Mouse (Mus musculus) cerebellum, adult 9-11 months (tissue): ENCODE results near the gene Nr2f1.

Experiments
- DNase-seq: peaks from one replicate; pipeline ENCODE4 v3.0.0; 2022

The Nr2f1 gene

DNA sequence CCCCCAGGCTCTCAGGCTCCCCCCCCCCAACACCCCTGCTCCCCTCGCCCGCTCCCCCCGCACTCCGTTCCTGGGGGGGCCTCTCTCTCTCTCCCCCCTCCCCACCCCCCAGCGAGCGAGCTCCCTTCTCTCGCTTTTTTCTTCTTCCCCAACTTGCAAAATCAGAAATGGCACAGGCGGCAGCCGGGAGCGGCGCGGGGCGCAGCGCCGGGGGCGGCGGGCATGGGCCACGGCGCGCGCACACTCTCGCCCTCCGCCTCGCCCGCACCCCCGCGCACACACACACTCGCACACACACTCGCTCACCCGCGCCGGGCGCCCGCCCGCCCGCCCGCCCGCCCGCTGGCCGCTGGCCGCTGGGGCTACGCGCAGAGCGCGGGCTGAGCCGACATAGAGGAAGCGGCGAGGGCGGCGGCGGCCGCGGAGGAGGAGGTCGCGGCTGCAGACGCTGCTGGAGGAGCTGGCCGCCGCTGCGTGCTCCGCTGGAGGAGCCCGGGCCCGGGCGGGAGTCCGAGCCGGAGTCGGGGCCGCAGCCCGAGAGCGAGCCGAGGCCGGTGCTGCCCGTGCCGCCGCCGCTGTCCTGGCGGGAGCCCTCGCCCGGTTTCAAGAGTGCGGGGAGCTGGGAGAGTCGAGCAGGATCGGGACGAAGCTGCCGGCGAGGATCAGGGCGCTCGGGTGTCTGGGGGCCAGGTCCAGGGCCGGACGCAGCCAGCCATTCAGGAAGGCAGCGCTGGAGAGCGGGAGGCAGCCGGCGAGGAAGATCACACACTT lies 501 bp downstream of the Nr2f1 start:
- peak; percentile 72 for DNase-seq

DNA sequence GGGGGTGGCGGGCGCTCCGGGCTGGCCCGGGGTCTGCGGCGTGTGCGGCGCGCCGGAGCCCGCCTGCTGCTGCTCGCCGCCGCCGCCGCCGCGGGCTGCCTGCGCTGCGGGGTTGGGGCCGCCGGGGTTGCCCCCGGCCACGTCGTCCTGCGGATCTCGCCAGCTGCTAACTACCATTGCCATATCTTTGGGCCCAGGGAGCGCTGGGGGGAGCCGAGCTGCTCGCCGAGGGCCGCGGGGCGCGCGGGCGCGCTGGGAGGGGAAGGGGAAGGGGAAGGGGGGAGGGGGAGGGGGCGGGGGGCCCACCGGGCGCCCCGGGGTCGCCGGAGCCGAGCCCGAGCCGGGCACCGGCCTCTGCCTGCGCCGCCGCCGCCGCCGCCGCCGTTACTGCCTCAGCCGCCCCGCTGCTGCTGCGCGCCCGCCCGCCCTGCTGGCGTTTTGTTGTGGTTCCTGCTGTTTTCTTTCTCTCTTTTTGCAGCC lies 1.1 kb downstream of the Nr2f1 start:
- peak; percentile 65 for DNase-seq

DNA sequence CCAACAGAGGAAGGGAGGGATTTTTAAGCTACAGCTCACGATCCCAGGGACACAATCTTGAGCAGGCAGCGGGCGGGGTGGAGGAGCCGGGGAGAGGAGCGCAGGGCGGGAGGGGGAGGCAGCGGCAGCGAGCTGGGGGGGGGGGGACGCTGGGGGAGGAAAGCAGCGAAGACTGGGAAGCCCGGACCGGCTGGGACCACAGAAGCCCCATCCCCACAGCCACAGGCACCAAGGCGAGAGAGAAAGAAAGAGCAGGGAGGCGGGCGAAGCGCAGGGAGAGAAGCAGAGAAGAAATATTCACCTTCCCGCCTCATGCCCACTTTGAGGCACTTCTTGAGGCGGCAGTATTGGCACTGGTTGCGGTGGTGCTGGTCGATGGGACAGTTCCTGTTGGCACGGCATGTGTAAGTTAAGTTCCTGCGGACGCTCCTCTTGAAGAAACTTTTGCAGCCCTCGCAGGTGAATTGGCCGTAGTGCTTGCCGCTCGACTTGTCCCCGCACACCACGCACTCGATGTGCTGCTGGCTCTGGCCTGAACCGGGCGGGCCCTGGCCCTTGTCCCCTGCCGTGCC lies 1.7 kb downstream of the Nr2f1 start:
- peak; percentile 76 for DNase-seq

DNA sequence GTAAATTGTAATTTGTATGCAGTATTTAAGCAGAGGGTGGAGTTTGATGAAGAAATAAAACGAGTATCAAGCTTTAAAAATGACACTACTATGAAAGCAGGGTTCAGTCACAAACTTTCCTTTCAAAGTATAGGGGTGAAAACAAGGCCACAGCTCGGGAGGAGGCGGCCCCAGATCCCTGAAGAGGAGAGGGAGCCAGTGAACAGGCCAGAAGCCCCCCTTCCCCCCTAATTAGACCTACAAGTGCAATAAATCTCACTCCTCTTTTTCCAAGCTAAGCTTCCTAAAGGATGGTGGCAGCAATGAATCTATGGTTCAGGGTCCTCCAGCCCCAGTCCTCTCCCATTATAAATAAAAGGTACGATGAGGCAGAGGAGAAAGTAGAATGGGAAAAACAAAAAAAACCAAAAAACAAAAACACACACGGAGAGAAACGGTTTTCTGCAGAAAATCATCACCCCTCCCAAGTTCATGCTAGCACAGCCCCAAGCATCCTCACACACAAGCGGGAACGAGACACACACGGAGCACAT lies 2.2 kb downstream of the Nr2f1 start:
- DNase-seq = no peak

DNA sequence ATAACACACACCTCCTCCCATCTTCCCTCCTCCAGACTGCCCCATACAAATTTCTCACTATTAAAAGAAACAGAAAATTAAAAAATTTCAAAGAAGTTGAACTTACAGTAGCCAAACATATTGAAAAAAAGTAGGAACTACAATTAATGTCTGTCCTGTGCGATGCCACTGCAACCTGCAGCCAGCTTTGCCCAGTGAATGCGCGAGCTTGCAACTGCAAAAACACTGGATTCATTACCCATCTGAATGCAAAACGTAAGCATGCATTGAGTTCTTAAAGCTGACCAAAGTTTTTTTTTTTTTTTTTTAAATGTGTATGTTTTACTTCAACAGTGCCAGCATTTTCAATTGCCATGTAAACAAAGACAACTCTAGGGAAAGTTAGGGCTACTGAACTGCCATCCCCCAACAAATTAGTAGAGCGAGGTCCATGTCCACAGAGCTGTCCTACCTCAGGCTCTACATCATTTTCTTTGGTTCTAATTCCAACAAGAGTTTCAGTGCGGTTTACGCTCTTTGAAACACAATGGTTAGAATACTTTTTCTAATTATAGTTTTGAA lies 3.2 kb downstream of the Nr2f1 start:
- no peak for DNase-seq

DNA sequence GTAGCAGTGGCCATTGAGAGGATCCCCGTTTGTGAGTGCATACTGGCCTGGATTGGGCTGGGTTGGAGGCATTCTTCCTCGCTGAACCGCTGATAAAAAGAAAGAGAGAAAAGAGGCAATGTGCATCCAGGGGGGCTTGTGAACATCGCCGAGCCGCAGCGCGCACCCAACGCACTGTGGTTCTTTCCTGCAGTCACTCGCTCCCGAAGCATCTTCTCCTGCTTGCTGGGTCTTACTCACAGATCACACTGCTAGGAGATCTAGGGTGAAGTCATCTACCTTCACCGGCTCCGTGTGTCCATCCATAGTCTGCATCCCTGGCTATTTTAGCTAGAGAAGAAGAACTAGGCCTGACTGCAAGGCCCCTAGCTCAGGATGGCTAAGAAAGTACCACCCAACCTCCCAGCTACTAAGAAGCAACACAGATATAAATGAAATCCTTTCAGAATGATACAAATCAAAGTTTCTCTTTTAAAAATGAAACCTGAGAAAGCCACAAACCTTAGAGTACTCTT lies 3.9 kb downstream of the Nr2f1 start:
- no peak for DNase-seq

DNA sequence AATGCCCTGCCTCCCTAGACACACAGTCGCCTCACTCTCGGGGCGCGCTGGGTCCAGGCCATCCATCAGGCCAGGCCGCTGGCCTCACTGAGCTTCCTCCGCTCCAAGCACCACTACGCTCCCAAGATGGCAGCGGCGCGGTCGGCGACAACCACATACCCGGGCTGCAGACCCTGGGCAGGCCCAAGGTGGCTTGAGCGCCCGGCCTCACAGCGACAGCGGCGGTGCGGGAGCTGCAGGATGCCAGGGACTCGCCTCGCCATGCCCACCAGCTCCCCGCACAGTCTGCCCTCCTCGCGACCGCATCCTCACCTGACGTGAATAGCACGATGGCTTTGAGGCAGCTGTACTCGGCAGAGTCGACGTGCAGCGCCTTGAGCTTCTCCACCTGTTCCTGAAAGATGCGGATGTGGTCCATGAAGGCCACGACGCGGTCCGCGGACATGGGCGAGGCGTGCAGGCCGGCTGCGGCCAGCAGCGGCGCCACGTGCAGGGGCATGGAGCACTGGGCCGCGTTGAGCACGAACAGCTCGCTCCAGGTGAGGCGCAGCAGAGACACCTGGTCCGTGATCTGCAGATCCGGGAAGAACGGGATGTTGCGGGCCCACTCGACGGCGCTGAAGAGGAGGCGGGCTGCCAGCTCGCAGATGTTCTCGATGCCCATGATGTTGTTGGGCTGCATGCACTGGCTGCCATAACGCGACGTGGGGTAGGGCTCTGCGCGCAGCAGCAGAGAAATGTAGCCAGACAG lies 4.5 kb downstream of the Nr2f1 start:
- DNase-seq = peak; percentile 69

DNA sequence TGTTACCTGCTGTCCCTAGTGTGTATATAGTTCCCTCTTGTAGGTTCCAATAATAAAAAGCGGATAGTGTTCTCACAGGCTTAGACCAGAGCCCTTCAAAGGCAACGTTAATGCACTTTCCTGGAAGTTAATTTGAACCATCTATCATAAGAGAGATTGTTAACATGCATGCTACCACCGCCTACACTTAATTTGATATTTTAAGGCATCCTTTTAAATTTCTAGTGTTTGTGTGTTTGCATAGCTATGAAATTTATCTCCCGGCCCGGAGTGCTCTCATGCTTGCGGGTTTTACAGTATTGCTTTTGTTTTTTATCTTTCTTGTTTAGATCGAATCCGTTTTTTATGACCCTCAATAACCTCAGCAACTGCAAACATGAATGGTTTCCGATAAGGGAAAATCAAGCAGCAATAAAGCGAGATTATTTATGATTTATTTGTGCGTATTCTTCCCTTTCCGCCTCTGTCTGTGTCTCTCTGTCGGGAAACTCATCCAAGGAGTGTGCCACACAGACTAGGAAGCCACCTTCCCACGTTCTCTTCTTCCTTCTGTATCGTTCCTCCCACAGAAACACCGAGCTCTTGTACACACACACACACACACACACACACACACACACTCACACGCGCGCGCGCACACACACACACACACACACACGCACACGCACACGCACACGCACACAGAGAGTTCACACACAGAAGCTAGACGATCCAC lies 5.3 kb downstream of the Nr2f1 start:
- DNase-seq = no peak

DNA sequence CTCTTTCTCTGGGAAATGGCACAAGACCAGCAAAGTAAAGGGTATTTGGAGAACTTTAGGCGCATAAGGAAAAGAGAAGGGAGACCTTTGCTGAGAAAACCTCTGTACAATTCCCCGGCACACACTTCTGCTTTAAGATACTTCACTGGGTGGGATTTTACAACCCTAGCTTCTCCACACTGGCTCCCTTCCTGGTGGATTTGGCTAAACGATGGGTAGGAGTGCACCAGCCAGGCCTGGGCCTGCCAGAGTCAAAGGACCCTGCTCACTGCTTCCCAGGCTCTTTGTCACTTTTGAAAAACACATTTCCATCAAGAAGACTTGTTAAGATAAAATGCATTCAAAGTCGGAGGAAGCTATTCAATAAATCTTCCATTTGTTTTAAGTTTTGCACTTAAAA lies 6.3 kb downstream of the Nr2f1 start:
- no peak for DNase-seq

DNA sequence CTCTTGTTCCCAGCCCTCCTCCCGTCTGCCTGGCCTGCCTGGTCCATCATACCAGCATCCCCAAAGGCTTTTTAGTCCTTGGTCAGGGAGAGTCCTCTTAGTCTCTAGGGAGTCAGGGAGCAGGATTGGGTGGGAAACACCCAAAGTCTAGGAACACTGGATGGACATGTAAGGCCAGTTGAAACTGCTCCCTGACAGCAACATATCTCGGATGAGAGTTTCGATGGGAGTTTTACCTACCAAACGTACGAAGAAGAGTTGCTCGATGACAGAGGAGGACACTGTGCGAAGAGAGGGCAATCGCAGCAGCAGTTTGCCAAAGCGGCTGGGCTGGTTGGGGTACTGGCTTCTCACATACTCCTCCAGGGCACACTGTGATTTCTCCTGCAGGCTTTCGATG lies 10.0 kb downstream of the Nr2f1 start:
- DNase-seq = no peak

DNA sequence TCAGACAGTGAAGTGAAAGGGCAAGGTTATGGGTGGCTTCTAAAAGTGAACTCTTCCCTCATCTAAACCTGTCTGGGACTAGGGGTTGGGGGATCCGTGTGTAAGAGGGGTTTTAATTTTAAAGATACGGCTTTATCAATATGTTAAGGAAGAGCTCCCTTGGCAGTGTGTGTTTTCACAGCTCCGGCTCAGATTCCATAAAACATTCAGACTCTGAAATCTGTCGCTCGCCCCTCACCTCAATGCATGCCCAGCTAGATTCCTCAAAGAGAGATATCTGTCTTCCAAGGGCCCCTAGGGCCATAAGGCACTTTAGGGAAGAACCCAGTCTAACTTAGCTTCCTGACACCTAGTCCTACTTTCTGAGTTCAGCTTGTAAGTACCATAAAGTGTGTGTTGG lies 11.7 kb downstream of the Nr2f1 start:
- DNase-seq = no peak

DNA sequence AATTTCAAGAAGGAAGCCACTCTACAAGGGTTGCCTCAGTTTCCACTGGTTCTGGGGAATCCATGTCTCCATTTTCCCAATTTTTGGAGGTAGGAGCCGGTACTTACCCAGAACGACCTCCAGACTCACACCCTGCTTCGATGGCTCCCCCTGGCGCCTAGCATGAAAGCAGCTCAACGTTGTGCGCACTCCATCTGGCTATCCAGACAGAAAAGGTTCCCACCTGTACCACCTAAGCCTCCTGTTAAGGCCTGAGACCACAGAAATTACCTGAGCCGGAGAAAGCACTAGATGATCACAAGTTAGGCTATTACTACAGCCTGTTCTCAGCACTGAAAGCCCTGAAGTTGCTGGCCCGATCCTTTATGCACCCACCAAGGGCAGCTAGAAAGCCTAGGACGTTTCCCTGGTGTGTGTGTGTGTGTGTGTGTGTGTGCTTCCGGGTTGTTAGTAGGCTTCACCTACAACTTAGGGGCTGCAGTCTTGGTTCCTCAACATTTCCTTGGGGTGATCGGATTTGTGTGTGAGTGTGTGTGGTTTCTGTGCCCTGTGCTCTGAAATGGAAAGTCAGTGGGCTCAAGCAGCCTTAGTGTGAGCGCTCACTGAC lies 13.1 kb downstream of the Nr2f1 start:
- DNase-seq = no peak

DNA sequence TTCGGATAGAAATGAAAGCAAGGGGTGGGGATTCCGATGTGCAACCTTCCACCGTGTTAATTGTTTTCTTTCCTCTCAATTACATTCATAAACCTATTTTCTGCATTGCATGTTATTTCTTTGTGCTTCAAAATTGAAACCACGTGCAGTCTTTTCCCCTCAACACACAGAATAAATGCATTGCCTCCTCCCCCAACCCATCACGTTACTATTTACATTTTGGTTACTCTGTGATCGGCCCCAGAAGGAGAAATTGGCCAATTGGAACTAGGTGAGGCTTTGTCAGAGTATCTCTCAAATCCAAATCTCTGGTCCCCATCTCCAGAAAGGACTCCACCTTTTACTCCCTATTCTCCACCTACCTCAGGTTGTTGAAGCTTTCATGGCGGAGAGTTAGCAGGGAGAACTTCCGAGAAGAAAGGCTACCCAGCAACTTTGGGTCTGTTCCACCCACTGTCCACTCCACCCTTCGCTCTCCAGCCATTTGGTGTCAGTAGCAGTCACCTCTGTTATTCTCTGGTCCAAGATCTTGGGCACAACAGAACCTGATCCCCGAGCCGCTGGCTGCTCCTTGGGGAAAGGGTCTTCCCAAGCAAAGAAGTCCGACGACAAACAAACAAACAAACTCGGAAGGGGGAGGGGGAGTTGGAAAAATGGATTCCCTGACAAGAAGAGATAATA lies 14.6 kb downstream of the Nr2f1 start:
- DNase-seq = no peak

DNA sequence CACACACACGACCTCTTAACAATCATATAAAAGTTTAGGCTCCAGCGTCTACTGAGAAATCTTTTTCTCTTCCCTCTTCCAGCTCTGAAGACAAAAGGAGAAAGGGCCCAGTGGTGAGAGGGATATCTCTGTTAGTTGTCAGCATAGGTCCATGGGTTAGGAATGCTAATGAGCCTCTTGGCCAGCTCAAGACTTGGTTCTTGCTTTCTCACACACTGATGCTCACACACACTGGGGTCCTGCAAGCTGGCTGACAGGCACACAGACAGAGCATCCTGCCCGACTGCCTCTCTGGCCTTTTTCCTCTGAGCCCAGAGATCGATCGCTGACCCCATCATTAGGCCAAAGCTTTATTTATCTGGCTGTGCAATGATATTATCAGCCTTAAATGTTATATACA lies 15.6 kb downstream of the Nr2f1 start:
- no peak for DNase-seq

DNA sequence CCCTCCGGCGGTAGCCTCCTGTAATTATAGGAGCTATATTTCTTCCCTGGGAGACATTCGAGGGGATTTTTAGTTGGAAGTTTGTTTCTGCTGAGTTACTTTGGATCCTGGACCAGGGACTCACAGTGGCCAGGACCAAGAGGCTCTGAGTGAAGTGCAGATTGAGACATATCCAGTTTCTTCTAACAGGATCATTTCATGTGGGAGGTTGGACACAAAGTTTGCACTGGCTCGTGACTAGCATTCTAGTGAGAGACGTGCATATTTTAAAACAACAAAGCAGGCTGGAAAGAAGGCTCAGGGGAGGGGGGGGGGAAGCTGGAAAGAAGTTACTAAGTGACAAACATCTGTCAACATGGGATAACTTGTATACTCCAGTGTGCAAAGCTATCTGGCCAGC lies 16.6 kb downstream of the Nr2f1 start:
- DNase-seq = no peak

DNA sequence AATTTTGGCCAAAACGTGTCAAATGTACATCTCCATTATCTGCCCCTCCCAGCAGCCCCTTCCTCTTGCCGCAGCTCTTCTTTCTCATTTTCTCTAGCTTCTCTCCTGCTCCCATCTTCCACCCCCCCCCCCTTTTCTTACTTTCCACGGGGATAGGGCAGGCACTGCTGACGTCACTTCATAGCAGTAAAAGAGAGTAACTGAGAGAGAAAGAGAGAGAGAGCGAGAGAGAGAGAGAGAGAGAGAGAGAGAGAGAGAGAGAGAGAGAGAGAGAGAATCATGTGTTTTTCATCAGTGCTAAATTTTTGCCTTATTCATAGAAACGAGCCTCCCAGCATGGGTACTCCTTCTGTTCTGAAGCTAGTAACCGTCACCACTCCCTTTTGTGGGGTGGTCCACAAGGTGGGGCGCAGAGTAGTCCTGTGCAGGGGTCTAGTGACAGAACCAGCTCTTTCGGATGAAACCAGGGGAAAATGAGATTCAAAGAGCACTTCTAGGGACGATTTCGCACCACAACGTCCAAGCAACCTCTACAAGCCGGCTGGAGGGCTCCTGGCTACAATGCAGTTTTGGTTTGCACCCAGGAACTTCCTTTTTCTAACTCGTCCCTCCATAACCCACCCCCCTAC lies 17.5 kb downstream of the Nr2f1 start:
- DNase-seq = no peak

DNA sequence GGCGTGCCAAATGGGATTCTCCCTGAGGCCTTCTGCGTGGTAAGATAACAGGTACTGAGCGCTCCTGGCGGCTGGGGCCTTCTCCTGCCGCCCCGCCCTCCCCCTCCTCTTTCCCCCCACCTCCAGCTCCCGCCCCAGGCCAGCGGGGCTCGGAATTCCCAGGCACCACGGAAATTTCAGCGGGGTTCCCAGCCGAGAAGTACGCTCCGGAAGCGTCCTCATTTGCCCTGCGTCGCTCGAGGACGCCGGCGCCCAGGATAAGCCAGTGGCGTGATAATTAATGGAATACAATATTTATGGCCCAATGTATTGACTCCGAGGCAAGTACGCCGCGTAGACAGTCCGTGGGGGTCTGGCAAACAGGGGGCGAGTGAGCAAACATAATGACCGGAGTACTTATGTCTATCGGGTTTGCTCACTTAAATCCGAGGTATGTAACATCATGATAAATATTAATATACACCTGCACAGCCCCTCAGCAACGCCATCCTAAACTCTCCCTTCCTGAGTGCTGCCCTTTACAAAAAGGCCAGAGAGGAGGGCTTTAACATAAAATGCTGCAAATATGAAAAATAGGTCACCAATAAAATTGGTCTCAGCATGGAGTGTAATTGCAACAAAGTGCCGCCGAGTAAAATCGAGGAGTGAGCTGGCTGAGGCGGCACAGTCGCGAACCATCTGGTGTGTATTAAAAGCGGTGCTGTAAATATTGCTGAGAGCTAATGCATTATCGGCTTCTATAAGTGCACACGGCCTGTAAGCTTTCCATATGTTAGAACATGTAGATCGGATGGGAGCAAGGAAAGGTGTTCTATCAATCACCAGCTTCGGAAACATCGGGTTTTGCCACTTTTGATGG lies 18.3 kb downstream of the Nr2f1 start:
- peak; percentile 63 for DNase-seq

DNA sequence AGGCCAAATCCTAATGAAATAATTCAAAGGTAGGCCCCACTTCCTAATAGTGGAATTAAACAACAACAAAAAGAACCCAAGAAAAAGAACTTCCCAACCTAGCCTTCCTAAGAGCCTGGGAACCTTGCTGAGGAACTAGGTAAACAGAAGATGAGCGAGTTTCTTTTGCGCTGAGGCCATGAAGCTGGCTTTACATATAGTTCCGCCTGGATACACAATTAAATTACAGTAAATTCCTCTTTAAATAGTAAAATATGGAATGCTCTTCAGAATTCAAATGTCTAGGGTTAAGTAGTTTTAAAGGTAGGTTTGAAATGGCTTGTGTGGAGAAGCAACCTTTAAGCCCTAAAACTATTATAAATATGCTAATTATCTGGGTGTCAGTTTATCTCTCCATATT lies 19.3 kb downstream of the Nr2f1 start:
- DNase-seq = no peak

DNA sequence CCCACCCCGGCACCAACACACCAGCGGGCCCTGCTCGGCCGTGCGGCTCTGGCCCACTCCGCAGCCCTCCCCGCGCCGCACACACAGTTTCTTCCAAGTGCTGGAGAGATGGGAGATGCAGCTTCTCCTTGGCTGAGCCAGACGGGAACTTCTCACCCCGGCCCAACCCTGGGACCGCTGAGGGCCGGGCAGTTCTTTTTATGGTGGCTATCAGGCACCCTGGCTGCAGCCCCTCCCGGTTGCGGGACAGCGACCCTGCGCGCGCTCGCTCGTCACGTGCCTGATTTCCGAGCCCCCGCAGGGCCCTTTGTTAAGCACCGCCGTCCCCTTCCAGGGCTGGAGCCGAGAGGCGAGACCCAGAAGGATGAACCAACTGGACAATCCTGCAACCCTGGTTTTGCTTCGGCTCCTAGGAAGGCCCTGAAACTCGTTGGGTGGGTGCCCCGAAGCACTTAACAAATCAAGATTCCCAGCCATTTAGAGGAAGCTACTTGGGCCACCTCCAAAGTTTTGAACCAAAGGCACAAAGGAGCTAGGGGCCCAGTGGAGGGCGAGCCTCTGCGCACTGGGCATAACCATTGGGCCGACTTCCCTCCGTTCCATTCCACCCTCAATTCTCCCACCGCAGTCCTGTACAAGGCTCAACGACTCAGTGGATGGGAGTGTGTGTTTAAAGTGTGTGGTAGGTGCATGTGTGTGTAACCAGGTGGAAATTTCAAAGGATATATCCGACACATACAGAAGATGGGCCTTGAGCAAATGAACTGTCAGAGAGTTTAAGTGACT lies 20.1 kb downstream of the Nr2f1 start:
- no peak for DNase-seq
